Mouse (Mus musculus): ENCODE results near the gene Gm20388. TPM values are rescaled to one million over a fixed set of nuclear protein-coding genes. Genes with fewer than 3 reads are reported as not detected.

Gene Gm20388
- total RNA-seq, 1 experiment = 27.0 TPM

- in situ Hi-C loops (cut with MboI; ENCODE audit: low sequenced_read_pairs in 2 of 2, unreplicated experiment in 2 of 2) = no loop called here
- H3K27ac ChIP-seq (ENCODE audit: insufficient read depth, low read depth, low read length, poor library complexity, severe bottlenecking) = no peak overlapping the region
- H3K4me3 ChIP-seq (ENCODE audit: insufficient read depth in 1 of 2, low read depth in 1 of 2, low read length in 2 of 2, poor library complexity in 1 of 2, severe bottlenecking in 1 of 2) = no peak overlapping the region
- no peak for DNase-seq (ENCODE audit: low read depth, low spot score)
- H3K9me3 ChIP-seq (ENCODE audit: control insufficient read depth, insufficient read depth, low read depth, low read length) = no peaks in the 10 kb centered on the region
- H3K36me3 ChIP-seq (ENCODE audit: control insufficient read depth, insufficient read depth, low read length, poor library complexity, severe bottlenecking) = no peaks in the 10 kb centered on the region
- H3K4me1 ChIP-seq (ENCODE audit: control insufficient read depth in 2 of 2, insufficient read depth in 2 of 2, low read length in 2 of 2, poor library complexity in 1 of 2) = peaks cover 2 to 8% of the 10 kb centered on the region in 2 experiments; a peak in 1 of 4 replicates
- TF ChIP-seq ZNF384 (IDR thresholded peaks at IDR 0.05; ENCODE audit: low read depth, low read length) = peak; percentile 44; the same call in 1 of the 2 replicates
- no peak for TF ChIP-seq ZC3H11A (IDR thresholded peaks at IDR 0.05; ENCODE audit: borderline replicate concordance, low read depth, low read length)
- H3K9ac ChIP-seq (ENCODE audit: insufficient read depth, low read depth, low read length, poor library complexity, severe bottlenecking) = no peak overlapping the region
Observed at GRCm38 (mm10) chr8:123046706-123047105, 3136.1 kb downstream of the Gm20388 start.

- no peak overlapping the region for H3K4me3 ChIP-seq (ENCODE audit: insufficient read depth in 1 of 2, low read depth in 1 of 2, low read length in 2 of 2, poor library complexity in 1 of 2, severe bottlenecking in 1 of 2)
- H3K4me1 ChIP-seq (ENCODE audit: control insufficient read depth in 2 of 2, insufficient read depth in 2 of 2, low read length in 2 of 2, poor library complexity in 1 of 2) = peaks cover 2 to 10% of the 10 kb centered on the region in 2 experiments; a peak in 1 of 4 replicates
- TF ChIP-seq ZNF384 (IDR thresholded peaks at IDR 0.05; ENCODE audit: low read depth, low read length) (no peak), CHD2 (IDR thresholded peaks at IDR 0.05; ENCODE audit: low read depth, low read length) (no peak), MAFK (IDR thresholded peaks at IDR 0.05; ENCODE audit: insufficient read depth, low read depth, low read length) (no peak), ZC3H11A (IDR thresholded peaks at IDR 0.05; ENCODE audit: borderline replicate concordance, low read depth, low read length) (no peak), HCFC1 (IDR thresholded peaks at IDR 0.05; ENCODE audit: borderline replicate concordance, insufficient read depth, low read length) (no peak)
- H3K27ac ChIP-seq (ENCODE audit: insufficient read depth, low read depth, low read length, poor library complexity, severe bottlenecking) = no peak overlapping the region
- H3K9ac ChIP-seq (ENCODE audit: insufficient read depth, low read depth, low read length, poor library complexity, severe bottlenecking) = no peak overlapping the region
- no peaks in the 10 kb centered on the region for H3K9me3 ChIP-seq (ENCODE audit: control insufficient read depth, insufficient read depth, low read depth, low read length)
- no peaks in the 10 kb centered on the region for H3K36me3 ChIP-seq (ENCODE audit: control insufficient read depth, insufficient read depth, low read length, poor library complexity, severe bottlenecking)
- no peak for DNase-seq (ENCODE audit: low read depth, low spot score)
- in situ Hi-C loops (cut with MboI; ENCODE audit: low sequenced_read_pairs in 2 of 2, unreplicated experiment in 2 of 2) = no loop called here
Observed at GRCm38 (mm10) chr8:123047827-123048226, 3137.2 kb downstream of the Gm20388 start.

GRCm38 (mm10) chr8:123048402-123048801 lies 3137.8 kb downstream of the Gm20388 start:
- TF ChIP-seq CHD2 (IDR thresholded peaks at IDR 0.05; ENCODE audit: low read depth, low read length) (no peak), ZNF384 (IDR thresholded peaks at IDR 0.05; ENCODE audit: low read depth, low read length) (no peak), MAFK (IDR thresholded peaks at IDR 0.05; ENCODE audit: insufficient read depth, low read depth, low read length) (no peak), ZC3H11A (IDR thresholded peaks at IDR 0.05; ENCODE audit: borderline replicate concordance, low read depth, low read length) (no peak)
- Histone ChIP-seq H3K9ac (ENCODE audit: insufficient read depth, low read depth, low read length, poor library complexity, severe bottlenecking) (no peak overlapping the region), H3K4me3 (ENCODE audit: insufficient read depth in 1 of 2, low read depth in 1 of 2, low read length in 2 of 2, poor library complexity in 1 of 2, severe bottlenecking in 1 of 2) (no peak overlapping the region), H3K36me3 (ENCODE audit: control insufficient read depth, insufficient read depth, low read length, poor library complexity, severe bottlenecking) (no peaks in the 10 kb centered on the region), H3K27ac (ENCODE audit: insufficient read depth, low read depth, low read length, poor library complexity, severe bottlenecking) (no peak overlapping the region), H3K4me1 (ENCODE audit: control insufficient read depth in 2 of 2, insufficient read depth in 2 of 2, low read length in 2 of 2, poor library complexity in 1 of 2) (peaks cover 2 to 10% of the 10 kb centered on the region in 2 experiments; a peak in 1 of 4 replicates), H3K9me3 (ENCODE audit: control insufficient read depth, insufficient read depth, low read depth, low read length) (no peaks in the 10 kb centered on the region)
- DNase-seq (ENCODE audit: low read depth, low spot score) = no peak
- in situ Hi-C loops (cut with MboI; ENCODE audit: low sequenced_read_pairs in 2 of 2, unreplicated experiment in 2 of 2) = no loop called here

DNA sequence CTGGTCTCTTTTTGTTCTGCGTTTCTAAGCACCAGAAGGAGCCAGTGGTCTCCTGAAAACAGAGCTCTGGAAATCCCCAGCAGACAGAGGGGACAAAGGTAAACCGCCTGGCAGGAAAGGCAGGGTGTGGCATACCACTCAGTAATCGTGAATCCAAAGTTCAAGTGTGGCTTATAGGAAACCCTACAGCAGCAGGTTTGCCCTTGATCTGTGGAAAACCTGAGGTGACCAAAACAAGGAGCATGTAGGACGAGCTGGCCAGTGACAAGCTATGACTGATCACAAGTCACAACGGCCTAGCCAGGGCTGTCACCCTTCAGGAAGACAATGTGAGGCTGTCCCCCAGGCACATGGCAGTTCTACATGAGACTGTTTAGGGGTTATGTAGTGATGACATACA lies 3140.8 kb downstream of the Gm20388 start:
- H3K4me1 ChIP-seq (ENCODE audit: control insufficient read depth in 2 of 2, insufficient read depth in 2 of 2, low read length in 2 of 2, poor library complexity in 1 of 2) = peaks cover 2 to 8% of the 10 kb centered on the region in 2 experiments; a peak in 1 of 4 replicates
- H3K9ac ChIP-seq (ENCODE audit: insufficient read depth, low read depth, low read length, poor library complexity, severe bottlenecking) = no peak overlapping the region
- no peaks in the 10 kb centered on the region for H3K36me3 ChIP-seq (ENCODE audit: control insufficient read depth, insufficient read depth, low read length, poor library complexity, severe bottlenecking)
- H3K9me3 ChIP-seq (ENCODE audit: control insufficient read depth, insufficient read depth, low read depth, low read length) = no peaks in the 10 kb centered on the region
- no peak overlapping the region for H3K4me3 ChIP-seq (ENCODE audit: insufficient read depth in 1 of 2, low read depth in 1 of 2, low read length in 2 of 2, poor library complexity in 1 of 2, severe bottlenecking in 1 of 2)
- no peak overlapping the region for H3K27ac ChIP-seq (ENCODE audit: insufficient read depth, low read depth, low read length, poor library complexity, severe bottlenecking)
- no peak for TF ChIP-seq HCFC1 (IDR thresholded peaks at IDR 0.05; ENCODE audit: borderline replicate concordance, insufficient read depth, low read length)
- no peak for TF ChIP-seq CHD2 (IDR thresholded peaks at IDR 0.05; ENCODE audit: low read depth, low read length)
- TF ChIP-seq MAFK (IDR thresholded peaks at IDR 0.05; ENCODE audit: insufficient read depth, low read depth, low read length) = no peak
- no peak for TF ChIP-seq ZC3H11A (IDR thresholded peaks at IDR 0.05; ENCODE audit: borderline replicate concordance, low read depth, low read length)
- TF ChIP-seq ZNF384 (IDR thresholded peaks at IDR 0.05; ENCODE audit: low read depth, low read length) = no peak
- in situ Hi-C loops (cut with MboI; ENCODE audit: low sequenced_read_pairs in 2 of 2, unreplicated experiment in 2 of 2) = no loop called here
- DNase-seq (ENCODE audit: low read depth, low spot score) = no peak

GRCm38 (mm10) chr8:123062721-123063120 lies 3152.1 kb downstream of the Gm20388 start, which contains the start of gene Spg7:
TSS of gene Spg7 (plus strand) at chr8:123062942.
- H3K27ac ChIP-seq (ENCODE audit: insufficient read depth, low read depth, low read length, poor library complexity, severe bottlenecking) = peak within 1 kb of the TSS; percentile 25; the same call in 1 of the 2 replicates
- no peak for TF ChIP-seq ZNF384 (IDR thresholded peaks at IDR 0.05; ENCODE audit: low read depth, low read length)
- TF ChIP-seq MAFK (IDR thresholded peaks at IDR 0.05; ENCODE audit: insufficient read depth, low read depth, low read length) = no peak
- TF ChIP-seq CHD2 (IDR thresholded peaks at IDR 0.05; ENCODE audit: low read depth, low read length) = no peak
- no peak for TF ChIP-seq HCFC1 (IDR thresholded peaks at IDR 0.05; ENCODE audit: borderline replicate concordance, insufficient read depth, low read length)
- no peak for TF ChIP-seq ZC3H11A (IDR thresholded peaks at IDR 0.05; ENCODE audit: borderline replicate concordance, low read depth, low read length)
- in situ Hi-C loops (cut with MboI; ENCODE audit: low sequenced_read_pairs in 2 of 2, unreplicated experiment in 2 of 2) = no loop called here

More at GRCm38 (mm10) chr8:123062721-123063120, 3152.1 kb downstream of the Gm20388 start, which contains the start of gene Spg7:
- H3K4me3 ChIP-seq (ENCODE audit: insufficient read depth in 1 of 2, low read depth in 1 of 2, low read length in 2 of 2, poor library complexity in 1 of 2, severe bottlenecking in 1 of 2) = no peak within 1 kb of the TSS
- H3K9ac ChIP-seq (ENCODE audit: insufficient read depth, low read depth, low read length, poor library complexity, severe bottlenecking) = no peak within 1 kb of the TSS
- H3K9me3 ChIP-seq (ENCODE audit: control insufficient read depth, insufficient read depth, low read depth, low read length) = no peaks in the 10 kb centered on the region
- DNase-seq (ENCODE audit: low read depth, low spot score) = no peak
- H3K36me3 ChIP-seq (ENCODE audit: control insufficient read depth, insufficient read depth, low read length, poor library complexity, severe bottlenecking) = peaks cover 3% of the 10 kb centered on the region; the same call in 1 of the 2 replicates
- peaks cover 0 to 4% of the 10 kb centered on the region in 2 experiments; a peak in 1 of 4 replicates for H3K4me1 ChIP-seq (ENCODE audit: control insufficient read depth in 2 of 2, insufficient read depth in 2 of 2, low read length in 2 of 2, poor library complexity in 1 of 2)
